Mouse (Mus musculus) midbrain, embryonic 14.5 days (tissue): ENCODE results near the gene Usp21. TPM values are rescaled to one million over a fixed set of nuclear protein-coding genes. Genes with fewer than 3 reads are reported as not detected.

Experiments
- ATAC-seq: fragments of 200-750 bp; cut with Nextera tagmentation; 2 replicates; pipeline ENCODE4 v1.8.0; 2017; ENCODE audit warnings: moderate number of reproducible peaks, moderate library complexity; ENCODE audit not compliant: low FRiP score, low TSS enrichment
- DNase-seq: peaks from one replicate; pipeline ENCODE4 v3.0.0-alpha.2; 2015
- H3K27ac ChIP-seq: fragments of 300-500 bp; sonication (generic); replicated peaks from 2 replicates; pipeline ENCODE4 v1.5.1; 2014; ENCODE audit warnings: mild to moderate bottlenecking, low read depth, low read length, moderate library complexity
- H3K27me3 ChIP-seq: fragments of 300-500 bp; sonication (generic); 2 replicates; pipeline ENCODE4 v1.6.1; 2014; ENCODE audit warnings: low read length, control low read depth, mixed read lengths; ENCODE audit not compliant: control insufficient read depth, insufficient read depth
- H3K36me3 ChIP-seq: fragments of 300-500 bp; sonication (generic); 2 replicates; pipeline ENCODE4 v1.6.1; 2014; ENCODE audit warnings: low read length, control low read depth; ENCODE audit not compliant: control insufficient read depth, insufficient read depth
- H3K4me1 ChIP-seq: fragments of 300-500 bp; sonication (generic); 2 replicates; pipeline ENCODE4 v1.6.1; 2014; ENCODE audit warnings: mild to moderate bottlenecking, antibody characterized with exemption, low read length, control low read depth; ENCODE audit not compliant: control insufficient read depth, insufficient read depth
- H3K4me2 ChIP-seq: fragments of 300-500 bp; sonication (generic); 2 replicates; pipeline ENCODE4 v1.6.1; 2014; ENCODE audit warnings: mild to moderate bottlenecking, low read length, moderate library complexity
- H3K4me3 ChIP-seq: fragments of 300-500 bp; sonication (generic); replicated peaks from 2 replicates; pipeline ENCODE4 v1.5.1; 2014; ENCODE audit warnings: low read depth, low read length
- H3K9ac ChIP-seq: fragments of 300-500 bp; sonication (generic); replicated peaks from 2 replicates; pipeline ENCODE4 v1.6.1; 2014; ENCODE audit warnings: mild to moderate bottlenecking, low read length, moderate library complexity
- H3K9me3 ChIP-seq: fragments of 300-500 bp; sonication (generic); 2 replicates; pipeline ENCODE4 v1.6.1; 2016; ENCODE audit warnings: low read length, control low read depth, mixed read lengths; ENCODE audit not compliant: control insufficient read depth
- WGBS: fragments of 180-500 bp; shearing (Covaris S2); extraction: QIAGEN DNeasy Blood & Tissue Kit; methylation state at CpG from one replicate; pipeline ENCODE4 v1.1.7; 2014; 5-methylcytosine and 5-hydroxymethylcytosine counted together
- polyA plus RNA-seq: library from polyadenylated mRNA; unstranded; fragments of >200 nt; fragmentation: Nextera tagmentation; extraction: Ambion mirVana; gene quantifications from 2 replicates; pipeline ENCODE4 v1.2.1, GENCODE M21; 2014

Gene Usp21
- polyA plus RNA-seq, 1 experiment from 2014 or later, result 92.6 TPM

DNA sequence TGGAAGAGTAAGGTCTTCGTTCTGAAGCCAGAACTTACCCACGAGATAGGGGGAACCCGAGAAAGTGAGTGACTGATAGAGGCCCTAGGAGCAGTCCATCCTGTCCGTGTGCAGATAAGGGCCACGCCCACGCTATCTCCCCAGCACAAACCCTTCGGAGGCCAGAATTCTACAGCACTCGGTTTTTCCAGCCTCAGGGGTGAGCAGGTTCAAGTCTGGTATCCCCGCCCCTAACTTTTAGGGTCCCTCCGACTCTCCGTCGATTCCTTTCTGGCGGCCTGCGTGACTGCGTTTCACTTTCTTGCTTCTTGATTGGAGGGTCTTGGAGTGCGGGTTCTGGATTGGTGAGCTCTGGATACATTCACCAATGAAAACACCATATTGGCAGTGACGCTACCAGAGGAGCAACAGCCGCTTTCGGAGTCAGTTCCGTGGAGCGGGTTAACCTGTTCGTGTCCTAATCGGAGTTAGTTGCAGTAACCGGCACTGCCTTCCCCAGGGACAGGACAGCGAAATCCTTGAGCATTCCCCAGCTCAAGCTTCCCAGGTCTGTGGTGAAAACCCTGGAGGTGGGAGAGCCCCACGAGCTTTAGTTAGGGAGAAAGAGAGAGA lies 6.8 kb downstream of the Usp21 start, which contains the start of gene Ppox:
Gene Ppox (minus strand): TSS at position 271 of the 612 bp plus-strand sequence.
- Histone ChIP-seq H3K27me3 (no peaks in the 10 kb centered on the region), H3K4me3 (peak within 1 kb of the TSS; percentile 67), H3K9ac (peak within 1 kb of the TSS; percentile 63), H3K9me3 (no peaks in the 10 kb centered on the region), H3K27ac (peak within 1 kb of the TSS; percentile 46), H3K4me1 (peaks cover 7% of the 10 kb centered on the region), H3K36me3 (peaks cover 64% of the 10 kb centered on the region), H3K4me2 (peak within 1 kb of the TSS; percentile 85)
- peak; percentile 95 for DNase-seq
- peak; percentile 97 for ATAC-seq
- under 1% methylated on average over 26 of the region's 26 CpGs for WGBS

DNA sequence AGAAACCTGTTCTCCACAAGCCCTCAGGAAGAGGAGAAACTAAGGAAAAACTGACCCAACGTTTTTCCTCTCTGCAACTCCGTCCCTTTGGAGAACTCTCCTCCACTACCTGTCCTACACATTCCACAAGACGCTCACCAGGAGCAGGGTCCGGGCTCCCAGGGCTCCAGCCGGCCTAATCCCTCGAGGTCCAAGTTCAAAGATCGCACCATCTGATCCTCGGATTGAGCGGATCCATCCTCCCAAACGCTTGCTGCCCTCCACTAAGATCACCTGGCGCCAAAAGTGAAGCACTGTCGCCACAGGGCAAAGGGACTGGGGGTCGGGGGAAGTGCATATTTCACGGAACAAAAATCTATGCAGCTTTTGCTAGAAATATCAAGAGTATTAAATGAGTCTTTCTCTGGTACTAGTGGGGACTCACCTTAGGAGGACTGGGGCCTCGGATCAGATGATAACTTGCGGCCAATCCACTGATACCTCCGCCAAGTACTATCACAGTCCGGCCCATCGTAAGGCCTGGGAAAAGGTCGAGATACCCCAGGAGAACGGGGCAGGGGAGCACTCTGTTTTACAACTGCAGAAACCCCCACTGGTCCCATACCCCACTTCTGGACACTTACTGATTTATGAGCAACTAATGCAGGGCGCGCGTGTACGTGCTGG lies 7.4 kb downstream of the Usp21 start:
- no peak for ATAC-seq
- 2% methylated on average over 25 of the region's 25 CpGs for WGBS
- Histone ChIP-seq H3K27ac (0 out of 2 replicates have a peak overlapping the region, but pooled peaks have one; percentile 41), H3K36me3 (peaks cover 64% of the 10 kb centered on the region), H3K9me3 (no peaks in the 10 kb centered on the region), H3K4me2 (peak overlapping the region; percentile 85), H3K4me1 (peaks cover 7% of the 10 kb centered on the region), H3K27me3 (no peaks in the 10 kb centered on the region), H3K4me3 (peak overlapping the region; percentile 67), H3K9ac (peak overlapping the region; percentile 63)
- DNase-seq, result no peak

DNA sequence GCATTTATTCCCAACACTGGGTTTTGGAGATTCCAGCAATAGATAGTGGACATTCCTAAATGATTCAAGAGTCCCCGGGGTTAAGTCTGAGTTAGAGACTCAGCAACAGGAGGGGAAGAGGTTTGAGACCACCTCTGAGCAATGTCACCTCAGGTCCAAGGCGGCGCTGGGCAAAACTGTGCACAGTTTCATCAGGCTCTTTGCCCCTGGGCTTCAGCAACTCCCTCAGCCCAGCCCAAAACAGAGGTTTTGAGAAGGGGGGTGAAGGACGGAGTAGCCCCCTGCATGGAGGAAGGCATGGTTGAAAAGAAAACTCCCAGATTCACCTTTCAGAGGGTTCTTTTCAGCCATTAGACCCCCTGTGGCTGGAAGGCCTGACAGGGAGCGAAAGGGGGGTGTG lies 8.1 kb downstream of the Usp21 start:
- ATAC-seq (no peak), DNase-seq (no peak)
- no peaks in the 10 kb centered on the region for H3K9me3 ChIP-seq
- peak overlapping the region; percentile 85 for H3K4me2 ChIP-seq
- H3K4me1 ChIP-seq, result peaks cover 7% of the 10 kb centered on the region
- 55% methylated on average over 5 of the region's 5 CpGs for WGBS
- H3K9ac ChIP-seq, result peak overlapping the region; percentile 63; the same call in 1 of the 2 replicates
- H3K36me3 ChIP-seq, result peaks cover 64% of the 10 kb centered on the region
- no peak overlapping the region for H3K27ac ChIP-seq
- H3K4me3 ChIP-seq, result peak overlapping the region; percentile 67
- H3K27me3 ChIP-seq, result no peaks in the 10 kb centered on the region

DNA sequence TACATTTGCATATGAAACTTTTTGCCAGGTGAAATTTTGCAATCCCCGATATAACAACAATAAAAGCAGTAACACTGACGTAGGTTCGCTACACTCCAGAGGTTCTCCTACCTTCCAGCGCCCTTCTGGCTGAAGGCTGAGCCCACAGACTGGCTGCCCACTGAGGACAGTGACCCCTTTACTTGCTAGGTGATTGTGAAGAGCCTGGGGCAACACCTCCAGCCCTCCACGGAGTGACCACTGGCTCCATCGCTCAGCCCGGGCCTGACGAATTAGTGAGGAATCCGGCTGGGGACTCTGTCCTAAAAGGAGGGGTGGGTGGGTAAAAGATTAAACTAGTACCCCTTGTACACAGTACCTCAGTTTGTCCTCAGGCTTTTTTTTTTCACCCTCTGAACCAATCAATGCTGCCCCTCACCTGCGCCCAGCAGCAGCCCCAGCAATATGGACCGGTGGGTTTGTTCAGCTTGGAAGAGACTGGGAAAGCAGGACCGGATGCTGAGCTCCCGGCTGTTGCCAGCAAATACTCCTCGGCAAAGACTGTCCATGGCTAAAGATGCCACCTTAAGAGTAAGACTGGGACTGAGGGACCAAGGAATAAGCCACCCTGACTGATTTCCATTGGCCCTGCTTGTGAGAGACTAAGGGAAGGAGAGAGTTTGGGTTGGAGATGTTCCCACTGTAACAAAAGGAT lies 8.6 kb downstream of the Usp21 start:
- Histone ChIP-seq H3K4me3 (no peak overlapping the region), H3K9me3 (no peaks in the 10 kb centered on the region), H3K4me2 (peak overlapping the region; percentile 85; the same call in 1 of the 2 replicates), H3K4me1 (peaks cover 7% of the 10 kb centered on the region), H3K27ac (no peak overlapping the region), H3K36me3 (peaks cover 66% of the 10 kb centered on the region), H3K9ac (no peak overlapping the region), H3K27me3 (no peaks in the 10 kb centered on the region)
- no peak for ATAC-seq
- DNase-seq, result no peak
- WGBS, result 91% methylated on average over 14 of the region's 14 CpGs

DNA sequence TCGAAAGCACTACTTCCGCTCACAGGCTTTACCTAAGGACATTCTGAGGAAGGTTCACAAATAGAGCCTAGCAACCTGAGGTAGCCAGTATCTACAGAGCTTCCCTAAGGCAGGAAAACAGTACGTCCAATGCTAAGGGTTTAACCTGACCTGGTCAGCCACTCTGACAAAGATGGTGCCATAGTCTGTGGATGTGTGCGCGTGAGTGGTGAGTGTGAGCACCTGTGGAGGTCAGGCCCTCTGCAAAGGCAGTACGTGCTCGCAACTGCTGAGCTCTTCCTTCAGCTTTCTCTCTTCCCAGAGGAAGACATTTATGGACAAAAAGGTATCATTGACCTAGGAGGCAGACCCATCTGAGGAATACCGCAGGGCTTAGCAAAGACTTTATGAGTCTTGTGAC lies 9.4 kb downstream of the Usp21 start:
- Histone ChIP-seq H3K27me3 (no peaks in the 10 kb centered on the region), H3K4me1 (peaks cover 7% of the 10 kb centered on the region), H3K9me3 (no peaks in the 10 kb centered on the region), H3K9ac (no peak overlapping the region), H3K4me3 (no peak overlapping the region), H3K27ac (no peak overlapping the region), H3K36me3 (peaks cover 68% of the 10 kb centered on the region), H3K4me2 (no peak overlapping the region)
- WGBS, result 96% methylated on average over 8 of the region's 8 CpGs
- ATAC-seq, result no peak
- no peak for DNase-seq

DNA sequence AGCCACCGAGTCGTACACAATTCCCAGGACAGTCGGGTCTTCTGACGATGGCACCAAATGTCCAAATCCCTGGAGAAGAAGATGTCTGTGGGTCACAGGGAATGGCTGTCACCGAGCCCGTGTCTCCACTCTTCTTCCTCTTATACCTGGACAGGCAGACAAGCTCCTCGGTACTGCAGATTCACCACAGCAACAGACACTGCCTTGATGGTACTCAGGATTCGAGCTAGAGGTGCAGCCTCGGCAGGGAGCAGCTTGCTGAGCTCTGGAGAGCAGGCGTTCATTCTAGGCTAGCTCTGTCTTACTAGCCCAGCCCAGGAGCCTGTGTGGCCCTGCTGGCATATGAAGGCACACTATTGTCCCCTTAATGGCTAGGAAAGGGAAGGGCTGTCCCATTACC lies 10.1 kb downstream of the Usp21 start:
- ATAC-seq (no peak), DNase-seq (no peak)
- H3K4me3 ChIP-seq, result no peak overlapping the region
- H3K9ac ChIP-seq, result no peak overlapping the region
- no peak overlapping the region for H3K4me2 ChIP-seq
- peaks cover 67% of the 10 kb centered on the region for H3K36me3 ChIP-seq
- no peaks in the 10 kb centered on the region for H3K27me3 ChIP-seq
- H3K27ac ChIP-seq, result no peak overlapping the region
- H3K4me1 ChIP-seq, result peaks cover 7% of the 10 kb centered on the region
- no peaks in the 10 kb centered on the region for H3K9me3 ChIP-seq
- WGBS, result 87% methylated on average over 10 of the region's 10 CpGs

DNA sequence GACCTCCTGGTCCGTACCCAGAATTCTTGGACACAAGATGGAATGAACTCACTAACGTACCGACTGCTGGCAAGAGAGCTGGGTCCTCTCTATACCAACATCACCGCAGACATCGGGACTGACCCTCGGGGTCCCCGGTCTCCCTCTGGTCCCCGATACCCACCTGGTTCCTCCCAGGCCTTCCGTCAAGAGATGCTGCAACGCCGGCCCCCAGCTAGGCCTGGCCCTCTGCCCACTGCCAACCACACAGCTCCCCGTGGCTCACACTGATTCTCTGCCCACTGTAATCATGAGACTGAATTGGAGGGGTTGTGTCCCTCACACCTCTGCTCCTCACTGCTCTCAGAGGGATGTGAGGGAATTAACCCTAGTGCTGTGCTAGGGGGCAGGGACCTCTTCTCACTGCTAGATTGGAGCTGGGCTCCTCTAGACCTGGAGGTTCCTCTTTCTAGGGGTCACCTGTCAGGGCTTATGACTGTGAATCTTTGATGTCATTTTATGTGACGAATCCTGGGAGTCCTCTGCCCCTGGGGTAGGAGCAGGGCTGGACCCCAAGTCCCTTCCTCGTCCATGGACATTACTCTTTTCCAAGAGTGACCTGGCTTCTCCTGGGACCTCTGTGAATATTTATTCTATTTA lies 11.6 kb downstream of the Usp21 start:
- no peak overlapping the region for H3K4me2 ChIP-seq
- no peaks in the 10 kb centered on the region for H3K9me3 ChIP-seq
- no peaks in the 10 kb centered on the region for H3K27me3 ChIP-seq
- no peak overlapping the region for H3K27ac ChIP-seq
- 94% methylated on average over 14 of the region's 14 CpGs for WGBS
- DNase-seq (no peak), ATAC-seq (no peak)
- H3K9ac ChIP-seq, result no peak overlapping the region
- peaks cover 70% of the 10 kb centered on the region for H3K36me3 ChIP-seq
- H3K4me1 ChIP-seq, result peaks cover 13% of the 10 kb centered on the region
- H3K4me3 ChIP-seq, result no peak overlapping the region

DNA sequence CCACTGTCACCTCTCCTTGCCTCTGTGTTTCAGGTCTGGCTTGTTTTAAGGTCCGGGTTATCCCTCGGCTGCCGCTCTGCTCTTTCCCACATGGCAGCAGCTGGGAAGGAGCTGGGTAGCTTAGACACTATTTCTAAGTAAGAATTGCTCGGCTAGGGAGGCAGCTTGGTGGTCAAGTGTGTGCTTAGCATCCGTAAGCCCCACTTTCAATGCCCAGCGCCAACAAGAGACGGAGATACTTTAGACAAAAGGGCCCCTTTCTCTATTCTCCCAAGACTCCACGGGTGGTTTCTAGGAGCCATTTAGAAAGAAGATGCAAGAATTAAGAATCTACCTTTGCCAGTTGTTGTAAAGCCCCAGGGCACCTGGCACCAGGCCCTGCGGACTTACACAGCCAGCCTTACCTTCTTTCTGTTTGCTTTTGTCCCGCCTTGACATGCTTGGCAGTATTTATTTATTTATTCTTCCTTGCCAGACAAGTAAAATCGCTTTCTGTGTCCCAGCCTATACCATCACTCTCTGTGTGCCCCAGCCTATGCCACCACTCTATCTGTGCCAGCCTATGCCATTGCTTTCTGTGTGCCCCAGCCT lies 12.6 kb downstream of the Usp21 start:
- H3K4me1 ChIP-seq, result peaks cover 14% of the 10 kb centered on the region
- no peak overlapping the region for H3K27ac ChIP-seq
- DNase-seq (no peak), ATAC-seq (no peak)
- no peaks in the 10 kb centered on the region for H3K27me3 ChIP-seq
- WGBS, result 80% methylated on average over 11 of the region's 11 CpGs
- no peak overlapping the region for H3K4me3 ChIP-seq
- H3K36me3 ChIP-seq, result peaks cover 70% of the 10 kb centered on the region
- H3K4me2 ChIP-seq, result no peak overlapping the region
- no peak overlapping the region for H3K9ac ChIP-seq
- H3K9me3 ChIP-seq, result no peaks in the 10 kb centered on the region
